Mouse (Mus musculus) neural tube, embryonic 11.5 days (tissue): Measurements from ENCODE around the gene Adora2b. TPM values are rescaled to one million over a fixed set of nuclear protein-coding genes. Genes with fewer than 3 reads are reported as not detected.
"Not testable (repeated sequence)": the region's sequence is repeated elsewhere in the genome, so short reads cannot be mapped to it uniquely, and the experiment has no call there.

ENCODE experiments used
- ATAC-seq: fragments of 200-750 bp; cut with Nextera tagmentation; 2 replicates; pipeline ENCODE4 v1.8.0; 2017; ENCODE audit warnings: moderate number of reproducible peaks, mild to moderate bottlenecking, moderate TSS enrichment, moderate library complexity; ENCODE audit not compliant: insufficient read depth, low FRiP score, low TSS enrichment
- DNase-seq: peaks from one replicate; pipeline ENCODE4 v3.0.0-alpha.2; 2015; ENCODE audit warnings: low spot score
- H3K27ac ChIP-seq: fragments of 300-500 bp; sonication (generic); 2 replicates; pipeline ENCODE4 v1.5.1; 2014; ENCODE audit warnings: low read depth, mild to moderate bottlenecking, low read length
- H3K27me3 ChIP-seq: fragments of 300-500 bp; sonication (generic); 2 replicates; pipeline ENCODE4 v1.6.1; 2014; ENCODE audit warnings: mild to moderate bottlenecking, low read length, mixed read lengths; ENCODE audit not compliant: control insufficient read depth, insufficient read depth
- H3K36me3 ChIP-seq: fragments of 300-500 bp; sonication (generic); 2 replicates; pipeline ENCODE4 v1.6.1; 2014; ENCODE audit warnings: mild to moderate bottlenecking, low read length, moderate library complexity, mixed read lengths; ENCODE audit not compliant: control insufficient read depth, insufficient read depth
- H3K4me1 ChIP-seq: fragments of 300-500 bp; sonication (generic); 2 replicates; pipeline ENCODE4 v1.6.1; 2014; ENCODE audit warnings: low read length, mixed read lengths; ENCODE audit not compliant: control insufficient read depth, insufficient read depth
- H3K4me2 ChIP-seq: fragments of 300-500 bp; sonication (generic); 2 replicates; pipeline ENCODE4 v1.6.1; 2014; ENCODE audit warnings: low read depth, mild to moderate bottlenecking, moderate library complexity
- H3K4me3 ChIP-seq: fragments of 300-500 bp; sonication (generic); 2 replicates; pipeline ENCODE4 v1.5.1; 2014; ENCODE audit warnings: low read depth, low read length
- H3K9ac ChIP-seq: fragments of 300-500 bp; sonication (generic); 2 replicates; pipeline ENCODE4 v1.6.1; 2014; ENCODE audit warnings: mild to moderate bottlenecking, low read length
- H3K9me3 ChIP-seq: fragments of 300-500 bp; sonication (generic); 2 replicates; pipeline ENCODE4 v1.6.1; 2016; ENCODE audit warnings: low read length; ENCODE audit not compliant: control insufficient read depth
- WGBS: fragments of 180-500 bp; shearing (Covaris S2); extraction: QIAGEN DNeasy Blood & Tissue Kit; methylation state at CpG from one replicate; pipeline ENCODE4 v1.1.7; 2014; 5-methylcytosine and 5-hydroxymethylcytosine counted together
- polyA plus RNA-seq: library from polyadenylated mRNA; unstranded; fragments of >200 nt; fragmentation: Nextera tagmentation; extraction: Ambion mirVana; gene quantifications from 2 replicates; pipeline ENCODE4 v1.2.1, GENCODE M21; 2014

Gene Adora2b
- polyA plus RNA-seq, 1 experiment from 2014 or later: 6.2 TPM

DNA sequence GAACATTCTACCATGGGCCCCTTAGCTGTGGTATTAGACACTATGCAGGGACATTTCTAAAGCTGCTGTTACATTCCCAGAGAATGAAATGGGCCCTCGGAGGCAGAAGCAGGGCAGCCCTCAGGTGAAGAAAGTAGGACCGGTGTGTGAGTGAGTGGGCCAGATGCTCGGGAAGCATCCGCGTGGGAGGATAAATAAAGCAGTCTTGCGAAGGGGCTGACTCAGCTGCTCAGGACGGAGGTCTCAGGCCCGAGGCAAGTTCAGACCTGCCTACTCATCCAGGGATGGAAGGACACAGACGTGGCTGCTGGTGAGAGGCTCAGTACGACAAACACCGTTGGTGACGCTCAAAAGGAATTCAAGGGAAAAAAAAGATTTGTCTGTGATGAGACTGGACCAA, 20.3 kb downstream of the Adora2b start:
- H3K9ac ChIP-seq: no peak overlapping the region
- no peak for DNase-seq
- H3K9me3 ChIP-seq: no peaks in the 10 kb centered on the region
- ATAC-seq: no peak
- H3K27ac ChIP-seq: no peak overlapping the region
- H3K4me3 ChIP-seq: no peak overlapping the region
- H3K4me2 ChIP-seq: no peak overlapping the region
- WGBS: 82% methylated on average over 12 of the region's 12 CpGs
- no peaks in the 10 kb centered on the region for H3K4me1 ChIP-seq
- H3K27me3 ChIP-seq: no peaks in the 10 kb centered on the region
- no peaks in the 10 kb centered on the region for H3K36me3 ChIP-seq

DNA sequence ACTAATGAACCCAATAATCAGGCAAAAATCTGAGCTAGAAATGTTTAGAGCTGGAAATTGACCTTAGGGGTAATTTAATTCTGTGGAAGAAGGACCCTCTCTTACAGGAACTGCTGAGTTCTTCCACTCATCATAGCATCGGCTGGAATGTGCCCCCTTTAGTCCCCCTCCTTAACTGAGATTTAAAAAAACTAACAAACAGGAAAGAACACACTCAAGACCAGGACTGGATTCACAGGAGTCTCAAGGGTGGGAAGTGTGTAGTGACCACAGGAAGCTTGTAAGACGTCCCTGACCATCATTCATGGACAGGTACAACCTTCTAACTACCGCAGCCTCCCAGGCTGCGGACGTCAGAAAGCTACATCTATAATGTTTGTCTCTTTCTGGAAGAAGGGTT, 22.1 kb downstream of the Adora2b start:
- ATAC-seq: no peak
- 64% methylated on average over 5 of the region's 5 CpGs for WGBS
- no peak for DNase-seq
- Histone ChIP-seq H3K4me1 (no peaks in the 10 kb centered on the region), H3K27me3 (no peaks in the 10 kb centered on the region), H3K27ac (no peak overlapping the region), H3K36me3 (no peaks in the 10 kb centered on the region), H3K9ac (no peak overlapping the region), H3K9me3 (no peaks in the 10 kb centered on the region), H3K4me2 (no peak overlapping the region), H3K4me3 (no peak overlapping the region)

DNA sequence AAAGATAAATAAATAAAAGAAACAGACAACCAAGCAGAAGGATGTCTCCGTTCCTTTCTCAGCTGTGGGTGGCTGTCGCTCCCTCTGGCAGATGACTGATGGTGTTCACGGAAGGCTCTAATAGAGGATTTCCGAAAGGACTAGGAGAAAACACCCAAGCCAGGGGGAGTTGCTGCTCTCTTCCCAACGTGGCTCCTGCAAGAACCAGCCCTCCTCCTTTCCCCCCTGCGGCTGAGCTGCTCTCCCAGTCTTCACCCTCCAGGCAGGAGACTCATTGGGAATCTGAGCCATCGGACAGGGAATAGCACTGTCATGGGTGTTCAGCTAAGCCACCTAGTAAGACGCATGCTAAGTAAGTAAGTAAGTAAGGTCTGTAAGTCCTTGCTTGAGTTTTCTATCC, 28.3 kb downstream of the Adora2b start:
- H3K9ac ChIP-seq: no peak overlapping the region
- H3K36me3 ChIP-seq: no peaks in the 10 kb centered on the region
- ATAC-seq: no peak
- 53% methylated on average over 8 of the region's 8 CpGs for WGBS
- H3K27me3 ChIP-seq: no peaks in the 10 kb centered on the region
- no peaks in the 10 kb centered on the region for H3K9me3 ChIP-seq
- H3K4me2 ChIP-seq: no peak overlapping the region
- H3K27ac ChIP-seq: no peak overlapping the region
- DNase-seq: no peak
- no peaks in the 10 kb centered on the region for H3K4me1 ChIP-seq
- H3K4me3 ChIP-seq: no peak overlapping the region

DNA sequence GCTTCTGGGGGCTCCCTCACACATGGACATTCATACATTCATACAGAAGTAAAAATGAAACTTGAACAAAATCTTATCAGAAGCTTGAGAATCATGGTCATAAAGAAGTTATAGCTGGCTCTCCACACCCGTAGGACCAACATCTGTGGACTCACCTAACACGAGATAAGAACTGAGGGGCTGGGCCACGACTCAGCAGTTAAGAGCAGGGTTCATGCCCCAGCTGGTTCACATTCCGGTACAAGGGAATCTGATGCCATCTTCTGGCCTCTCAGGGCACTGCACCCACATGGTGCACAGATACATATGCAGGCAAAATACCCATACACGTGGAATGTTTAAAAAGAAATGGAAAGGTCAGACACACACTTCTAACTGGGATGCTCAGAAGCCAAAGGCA, 29.2 kb downstream of the Adora2b start:
- ATAC-seq: no peak

DNA sequence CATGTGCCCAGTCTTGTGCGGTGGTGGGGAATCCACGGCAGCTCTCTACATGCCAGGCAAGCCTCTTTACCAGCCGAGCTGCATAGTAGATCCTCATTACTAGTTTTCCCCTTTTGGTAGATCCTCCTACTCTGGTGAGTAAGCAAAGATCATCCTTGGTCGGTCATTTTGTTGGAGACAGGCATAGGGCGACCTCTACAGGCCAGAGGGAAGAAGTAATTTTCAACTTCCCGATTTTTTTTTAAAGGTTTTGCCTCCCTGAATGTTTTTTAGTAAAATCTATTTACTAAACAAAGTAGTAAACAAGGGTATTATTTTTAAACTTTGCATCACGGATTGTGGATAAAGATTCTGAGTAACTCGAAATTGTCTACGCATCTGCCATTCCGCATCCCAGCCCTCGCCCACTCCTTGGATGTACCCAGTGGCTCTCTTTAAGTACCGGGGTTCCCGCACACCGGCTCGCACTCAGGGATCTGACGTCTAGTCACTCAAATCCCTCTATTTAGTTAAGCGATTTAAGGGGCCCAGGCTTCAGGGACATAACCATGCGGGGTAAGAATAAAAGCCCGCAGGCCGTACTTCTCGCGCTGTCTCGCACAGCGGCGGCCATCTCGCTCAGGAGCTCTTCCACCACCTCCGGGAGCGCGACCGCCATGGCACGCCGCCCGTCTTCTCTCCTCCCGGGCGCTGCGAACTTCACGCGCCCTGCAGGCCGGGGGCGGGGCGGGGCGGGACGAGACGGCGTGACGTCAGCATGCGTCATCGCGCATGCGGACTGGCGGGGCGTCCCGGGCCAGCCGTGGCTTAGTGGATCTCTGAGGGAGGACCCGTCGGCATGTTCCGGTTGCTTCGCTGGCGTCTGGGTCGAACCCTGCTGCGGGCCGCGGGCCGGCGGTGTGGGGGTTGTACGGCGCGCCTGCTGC, 32.2 kb downstream of the Adora2b start, which contains the start of the genes Zswim7 and Ttc19:
Gene Zswim7, minus strand, starts transcription at position 701 of the 926 bp plus-strand sequence.
Gene Ttc19, plus strand, starts transcription at position 799 of the 926 bp plus-strand sequence.
- Histone ChIP-seq H3K9me3 (no peaks in the 10 kb centered on the region), H3K4me1 (no peaks in the 10 kb centered on the region), H3K27me3 (no peaks in the 10 kb centered on the region), H3K9ac (peak within 1 kb of the TSS; percentile 89), H3K27ac (peak within 1 kb of the TSS; percentile 75), H3K36me3 (no peaks in the 10 kb centered on the region), H3K4me3 (peak within 1 kb of the TSS; percentile 92), H3K4me2 (peak within 1 kb of the TSS; percentile 77)
- under 1% methylated on average over 67 of the region's 68 CpGs for WGBS
- peak; percentile 94 for ATAC-seq
- DNase-seq: peak; percentile 97

More for the DNA sequence above, 29.2 kb downstream of the Adora2b start:
- no peaks in the 10 kb centered on the region for H3K36me3 ChIP-seq
- DNase-seq: peak; percentile 72
- no peak overlapping the region for H3K27ac ChIP-seq
- no peak overlapping the region for H3K4me3 ChIP-seq
- H3K4me2 ChIP-seq: no peak overlapping the region
- no peaks in the 10 kb centered on the region for H3K27me3 ChIP-seq
- H3K4me1 ChIP-seq: no peaks in the 10 kb centered on the region
- H3K9me3 ChIP-seq: no peaks in the 10 kb centered on the region
- 28% methylated on average over 5 of the region's 5 CpGs for WGBS
- H3K9ac ChIP-seq: no peak overlapping the region

DNA sequence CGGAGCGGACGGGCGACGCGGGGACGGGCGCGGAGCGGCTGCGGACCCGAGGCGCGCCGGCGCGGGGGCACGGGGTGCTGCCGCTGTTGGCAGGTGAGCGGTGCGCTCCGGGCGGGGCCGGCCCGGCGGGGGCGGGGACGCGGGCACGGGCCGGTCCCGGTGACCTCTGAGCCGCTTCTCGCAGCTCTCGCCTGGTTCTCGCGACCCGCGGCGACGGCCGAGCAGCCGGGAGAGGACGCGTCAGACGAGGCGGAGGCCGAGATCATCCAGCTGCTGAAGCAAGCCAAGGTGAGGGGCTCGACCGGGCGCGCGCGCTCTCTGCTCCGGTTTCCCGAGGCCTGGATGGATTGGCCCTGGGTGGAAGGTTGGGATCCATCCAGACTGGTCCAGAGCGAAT, 32.8 kb downstream of the Adora2b start:
- no peaks in the 10 kb centered on the region for H3K36me3 ChIP-seq
- peak overlapping the region; percentile 92 for H3K4me3 ChIP-seq
- peak overlapping the region; percentile 77 for H3K4me2 ChIP-seq
- DNase-seq: peak; percentile 64
- ATAC-seq: peak; percentile 62
- no peaks in the 10 kb centered on the region for H3K4me1 ChIP-seq
- no peaks in the 10 kb centered on the region for H3K27me3 ChIP-seq
- WGBS: under 1% methylated on average over 52 of the region's 57 CpGs
- no peaks in the 10 kb centered on the region for H3K9me3 ChIP-seq
- peak overlapping the region; percentile 75 for H3K27ac ChIP-seq
- H3K9ac ChIP-seq: peak overlapping the region; percentile 89

DNA sequence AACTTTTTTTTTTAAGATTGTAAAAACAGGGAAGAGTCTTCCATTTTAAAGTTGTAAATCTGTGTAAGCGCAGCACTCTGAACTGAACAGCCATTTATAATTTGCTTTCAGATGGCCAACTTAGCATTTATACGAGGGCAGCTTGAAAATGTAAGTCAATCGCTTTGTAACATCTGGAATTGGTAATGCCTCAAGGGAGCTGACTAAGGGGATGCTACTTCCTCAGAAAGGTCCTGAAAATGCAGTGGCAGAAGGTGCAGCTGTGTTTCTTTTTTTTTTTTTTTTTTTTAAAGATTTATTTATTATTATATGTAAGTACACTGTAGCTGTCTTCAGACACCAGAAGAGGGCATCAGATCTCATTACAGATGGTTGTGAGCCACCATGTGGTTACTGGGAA, 35.2 kb downstream of the Adora2b start:
- 85% methylated on average over 3 of the region's 3 CpGs for WGBS
- H3K27ac ChIP-seq, H3K9ac ChIP-seq, H3K4me3 ChIP-seq, H3K27me3 ChIP-seq, H3K36me3 ChIP-seq, H3K4me2 ChIP-seq, H3K9me3 ChIP-seq, H3K4me1 ChIP-seq, DNase-seq, ATAC-seq: not testable (repeated sequence)

DNA sequence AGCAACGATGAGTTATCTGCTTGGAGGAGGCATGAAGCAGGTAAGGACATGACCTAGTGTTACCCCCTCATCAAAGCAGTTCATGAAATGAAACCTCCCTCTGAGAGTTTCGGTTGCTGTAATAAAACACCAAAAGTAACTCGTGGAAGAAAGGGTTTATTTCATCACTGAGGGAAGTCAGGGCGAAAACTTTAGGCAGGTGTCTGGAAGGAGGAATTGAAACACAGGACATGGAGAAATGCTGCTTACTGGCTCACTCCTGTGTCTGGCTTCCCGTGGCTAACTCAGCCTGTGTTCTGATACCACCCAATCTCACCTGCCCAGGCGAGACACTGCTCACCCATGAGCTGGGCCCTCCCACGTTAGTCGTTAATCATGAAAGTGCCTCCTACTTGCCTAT, 36.2 kb downstream of the Adora2b start:
- DNase-seq: no peak

GRCm38 (mm10) chr11:62287700-62288099, 38.9 kb downstream of the Adora2b start:
- Histone ChIP-seq H3K27ac (no peak overlapping the region), H3K9me3 (no peaks in the 10 kb centered on the region), H3K4me1 (no peaks in the 10 kb centered on the region), H3K4me3 (no peak overlapping the region), H3K27me3 (no peaks in the 10 kb centered on the region), H3K36me3 (peaks cover 6% of the 10 kb centered on the region; the same call in 1 of the 2 replicates), H3K9ac (no peak overlapping the region), H3K4me2 (no peak overlapping the region)
- no peak for DNase-seq
- WGBS: 80% methylated on average over 1 of the region's 1 CpGs
- no peak for ATAC-seq

More for the DNA sequence above, 36.2 kb downstream of the Adora2b start:
- no peaks in the 10 kb centered on the region for H3K9me3 ChIP-seq
- no peaks in the 10 kb centered on the region for H3K27me3 ChIP-seq
- no peak overlapping the region for H3K4me2 ChIP-seq
- H3K4me1 ChIP-seq: no peaks in the 10 kb centered on the region
- WGBS: 87% methylated on average over 8 of the region's 8 CpGs
- peaks cover 6% of the 10 kb centered on the region; the same call in 1 of the 2 replicates for H3K36me3 ChIP-seq
- ATAC-seq: no peak
- no peak overlapping the region for H3K4me3 ChIP-seq
- no peak overlapping the region for H3K27ac ChIP-seq
- H3K9ac ChIP-seq: no peak overlapping the region
